Comparison of ENCODE assay signal across 9 mouse cellular contexts in the genomic region with DNA sequence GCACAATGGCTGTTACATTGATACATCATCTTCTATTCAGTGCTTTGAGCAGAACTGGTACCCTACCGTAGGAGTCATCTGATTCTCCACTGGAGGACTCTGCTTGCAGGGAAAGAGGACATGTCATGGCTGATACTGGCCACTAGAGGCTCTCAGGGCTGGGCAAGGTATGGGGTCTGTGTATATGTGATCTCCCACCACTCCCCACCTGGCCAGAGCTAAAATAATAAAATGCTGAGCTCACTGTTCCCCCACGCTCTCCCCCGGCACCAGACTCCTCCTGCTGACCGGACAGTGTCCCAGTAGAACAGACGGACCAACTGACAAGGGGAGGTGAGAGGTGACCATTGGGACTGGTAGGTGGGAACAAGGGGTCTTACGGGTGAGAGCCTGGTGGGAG. TPM values are rescaled to one million over a fixed set of nuclear protein-coding genes. Genes with fewer than 3 reads are reported as not detected.
DNase-seq lines count a peak whose midpoint lies in the region; ATAC-seq and TF ChIP-seq lines count a peak whose summit lies in the region.
"Had no signal": no experiment of that assay in that cellular context is flagged by ENCODE, and none has a peak within 500 bp of the region (broad histone marks: within the 10 kb centered on the region; RNA-seq: fewer than 3 reads in every experiment).

A gene (plus strand): TSS at position 231 of the 400 bp plus-strand sequence.

- H3K36me3 ChIP-seq in heart, embryonic 16.5 days (ENCODE audit: control insufficient read depth, insufficient read depth), result peaks cover 31% of the 10 kb centered on the region

- H3K9me3 ChIP-seq in heart, embryonic 16.5 days (replicated peaks; ENCODE audit: control insufficient read depth, low read length), result no peaks in the 10 kb centered on the region

- intact Hi-C loops in left cerebral cortex, adult 2 months (cut with DNase I), result no loop called here

- peaks cover 19% of the 10 kb centered on the region for H3K4me1 ChIP-seq in heart, embryonic 16.5 days (ENCODE audit: control insufficient read depth, insufficient read depth, low read length)

- no peak within 1 kb of the TSS for H3K9ac ChIP-seq in heart, embryonic 16.5 days (ENCODE audit: low read length)

- peak; percentile 55 for TF ChIP-seq CTCF in left cerebral cortex, adult 2 months (IDR thresholded peaks at IDR 0.05)

- H3K27ac ChIP-seq in left cerebral cortex, adult 2 months, result no peak within 1 kb of the TSS
- peak within 1 kb of the TSS; percentile 73 for H3K27ac ChIP-seq in heart, embryonic 16.5 days (ENCODE audit: low read length)

- no peak for ATAC-seq in heart, embryonic 16.5 days (replicated peaks; ENCODE audit: extremely low read depth, insufficient read depth, low FRiP score)
- ATAC-seq in megakaryocyte, adult 5-6 weeks (ENCODE audit: poor library complexity, severe bottlenecking), result peak; percentile 57

- H3K4me3 ChIP-seq in left cerebral cortex, adult 2 months, result no peak within 1 kb of the TSS
- H3K4me3 ChIP-seq in heart, embryonic 16.5 days (ENCODE audit: low read length), result no peak within 1 kb of the TSS
- H3K4me3 ChIP-seq: myocyte had no signal

- WGBS in heart, embryonic 16.5 days, result 54% methylated on average over 6 of the region's 6 CpGs

- H3K27me3 ChIP-seq in heart, embryonic 16.5 days (ENCODE audit: control insufficient read depth, insufficient read depth, low read length), result no peaks in the 10 kb centered on the region

- H3K4me2 ChIP-seq in heart, embryonic 16.5 days (ENCODE audit: low read depth, low read length), result peak within 1 kb of the TSS; percentile 35

- no peak for DNase-seq in left cerebral cortex, adult 2 months (ENCODE audit: extremely low spot score in 1 of 2, low spot score in 2 of 2)
- DNase-seq in left cerebral cortex, adult 9 months (ENCODE audit: low spot score in 2 of 2), result no peak
- peak; percentile 42 for DNase-seq in embryo, embryonic 11 days
- DNase-seq in urinary bladder, postnatal 10 days (ENCODE audit: low spot score), result no peak
- DNase-seq in spleen, postnatal 14 days (ENCODE audit: low spot score in 2 of 2), result no peak
- no peak for DNase-seq in layer of hippocampus, postnatal 10 days (ENCODE audit: low spot score in 2 of 2)

RNA-seq across cellular contexts. Expression of the gene that starts here (rescaled TPM):
- under 1 TPM in 1 of 2 experiments, not detected in 1; 0.82 TPM for total RNA-seq in left cerebral cortex, adult 2 months (2021)
- 1.9 TPM in 2 replicates for polyA plus RNA-seq in heart, embryonic 16.5 days (2015; fragmentation: Nextera tagmentation; extraction: Ambion mirVana)
- total RNA-seq in megakaryocyte, adult 5-6 weeks (2015), result 1.1 and 4.4 TPM in 2 replicates
- total RNA-seq in megakaryocyte, adult 5-6 weeks (2017), result not detected in 2 replicates
- total RNA-seq in layer of hippocampus, postnatal 10 days (2021), result under 1 TPM in 1 of 2 experiments, not detected in 1; 0.85 TPM
